Mouse (Mus musculus) lung, adult 2 months (tissue): ENCODE results near the gene Cdh23.

ENCODE experiments used
- CTCF ChIP-seq: fragments of 200-500 bp; IDR thresholded peaks from 2 replicates; pipeline ENCODE4 v1.5.1; 2011; ENCODE audit warnings: mild to moderate bottlenecking, low read length, control low read depth; ENCODE audit not compliant: insufficient read depth
- POLR2A ChIP-seq: fragments of 200-500 bp; IDR thresholded peaks from 2 replicates; pipeline ENCODE4 v1.6.1; 2011; ENCODE audit warnings: low read depth, mild to moderate bottlenecking, control low read depth, low read length, borderline replicate concordance; ENCODE audit errors: extremely low read depth

DNA sequence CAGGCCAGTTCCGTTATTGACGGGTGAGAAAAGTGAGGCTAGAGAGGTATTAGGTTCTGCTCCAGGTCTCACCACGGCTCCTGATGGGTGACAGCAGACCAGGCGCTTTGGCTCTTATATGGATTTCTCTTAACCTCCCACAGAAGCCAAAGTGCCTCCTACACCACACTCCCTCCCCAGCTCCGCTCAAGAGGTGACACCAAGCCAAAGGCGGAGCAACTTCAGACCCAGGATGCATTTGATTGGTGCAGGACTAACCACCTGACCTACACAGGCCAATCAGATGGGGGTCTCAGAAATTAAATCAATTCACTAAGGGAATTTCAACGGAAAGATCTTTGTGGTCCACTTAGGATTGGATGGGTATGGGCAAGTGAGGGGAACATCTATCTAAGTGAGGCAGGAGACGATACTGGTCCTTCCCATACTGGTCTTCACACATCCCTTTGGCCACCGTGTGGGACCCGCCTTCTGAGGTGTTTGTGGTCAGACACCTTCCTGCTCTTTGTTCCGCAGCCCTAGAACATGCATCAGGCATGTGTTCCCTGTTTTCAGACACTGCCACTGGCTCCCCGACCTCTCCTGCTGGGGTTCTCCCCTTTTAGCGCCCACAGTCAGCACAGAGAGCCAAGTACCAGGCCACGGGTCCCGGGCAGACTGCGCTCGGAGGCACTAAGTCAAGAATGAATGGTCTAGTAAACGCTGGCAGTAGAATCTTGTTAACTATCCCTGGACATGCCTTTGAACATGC lies 157.0 kb downstream of the Cdh23 start:
- TF ChIP-seq CTCF (no peak), POLR2A (no peak)
